Mouse (Mus musculus): ENCODE measurements around the gene Mycbp. TPM values are rescaled to one million over a fixed set of nuclear protein-coding genes. Genes with fewer than 3 reads are reported as not detected.

The Mycbp gene
- total and polyA plus RNA-seq, 3 experiments: 54.2 to 86.6 TPM; not detected in 1

- Histone ChIP-seq H3K9me3 (replicated peaks; ENCODE audit: insufficient read depth, low read length) (no peaks in the 10 kb centered on the region), H3K27me3 (ENCODE audit: control insufficient read depth in 1 of 2, insufficient read depth in 2 of 2, low read length in 2 of 2) (peaks cover 0 to 3% of the 10 kb centered on the region in 2 experiments; a peak in 2 of 4 replicates), H3K36me3 (ENCODE audit: control insufficient read depth in 1 of 2, insufficient read depth in 2 of 2, low read length in 2 of 2) (peaks cover 0 to 3% of the 10 kb centered on the region in 2 experiments; a peak in 1 of 4 replicates), H3K4me1 (ENCODE audit: control insufficient read depth in 1 of 2, insufficient read depth in 2 of 2, low read length in 2 of 2) (peaks cover 0 to 4% of the 10 kb centered on the region in 2 experiments; a peak in 1 of 4 replicates), H3K79me2 (ENCODE audit: control insufficient read depth, insufficient read depth, low read length, poor library complexity) (no peaks in the 10 kb centered on the region), H3K27ac (ENCODE audit: control insufficient read depth, low read depth, low read length) (no peak overlapping the region), H3K4me3 (ENCODE audit: control insufficient read depth in 1 of 2, insufficient read depth in 1 of 2, low read depth in 2 of 2, low read length in 2 of 2) (no peak overlapping the region), H3K9ac (ENCODE audit: control insufficient read depth, low read depth, low read length, poor library complexity, severe bottlenecking) (no peak overlapping the region)
- DNase-seq (ENCODE audit: low read depth, low spot score): no peak
- TF ChIP-seq TBP (IDR thresholded peaks at IDR 0.05; ENCODE audit: low read depth, low read length): no peak
These were observed 53.3 kb downstream of the Mycbp start for GRCm38 (mm10) chr4:123957891-123958290.

GRCm38 (mm10) chr4:123960955-123961354, 56.3 kb downstream of the Mycbp start:
- H3K4me3 ChIP-seq (ENCODE audit: control insufficient read depth in 1 of 2, insufficient read depth in 1 of 2, low read depth in 2 of 2, low read length in 2 of 2): peak overlapping the region in 1 of 2 experiments; percentile 31; a peak in 1 of 4 replicates
- peaks cover 0 to 4% of the 10 kb centered on the region in 2 experiments; a peak in 1 of 4 replicates for H3K4me1 ChIP-seq (ENCODE audit: control insufficient read depth in 1 of 2, insufficient read depth in 2 of 2, low read length in 2 of 2)
- no peaks in the 10 kb centered on the region for H3K79me2 ChIP-seq (ENCODE audit: control insufficient read depth, insufficient read depth, low read length, poor library complexity)
- H3K9me3 ChIP-seq (replicated peaks; ENCODE audit: insufficient read depth, low read length): no peaks in the 10 kb centered on the region
- H3K9ac ChIP-seq (ENCODE audit: control insufficient read depth, low read depth, low read length, poor library complexity, severe bottlenecking): no peak overlapping the region
- H3K27ac ChIP-seq (ENCODE audit: control insufficient read depth, low read depth, low read length): no peak overlapping the region
- DNase-seq (ENCODE audit: low read depth, low spot score): peak; percentile 22
- peaks cover 0 to 3% of the 10 kb centered on the region in 2 experiments; a peak in 1 of 4 replicates for H3K36me3 ChIP-seq (ENCODE audit: control insufficient read depth in 1 of 2, insufficient read depth in 2 of 2, low read length in 2 of 2)
- TF ChIP-seq ZNF384 (IDR thresholded peaks at IDR 0.05; ENCODE audit: low read depth, low read length): no peak
- no peak for TF ChIP-seq KAT2A (conservative IDR thresholded peaks at IDR 0.05; ENCODE audit: low read depth, low read length)
- TF ChIP-seq CHD2 (IDR thresholded peaks at IDR 0.05; ENCODE audit: low read length): no peak
- TF ChIP-seq POLR2AphosphoS2 (IDR thresholded peaks at IDR 0.05; ENCODE audit: low read length): no peak
- TF ChIP-seq MAZ (IDR thresholded peaks at IDR 0.05; ENCODE audit: low read depth, low read length): no peak
- no peak for TF ChIP-seq MXI1 (IDR thresholded peaks at IDR 0.05; ENCODE audit: low read depth, low read length)
- no peak for TF ChIP-seq RCOR1 (IDR thresholded peaks at IDR 0.05; ENCODE audit: low read depth, low read length)
- no peak for TF ChIP-seq TCF12 (IDR thresholded peaks at IDR 0.05; ENCODE audit: low read depth, low read length)
- TF ChIP-seq ZC3H11A (IDR thresholded peaks at IDR 0.05; ENCODE audit: low read depth, low read length): no peak
- TF ChIP-seq GATA1 (IDR thresholded peaks at IDR 0.05; ENCODE audit: low read depth, low read length): no peak
- TF ChIP-seq EP300 (IDR thresholded peaks at IDR 0.05; ENCODE audit: low read depth in 1 of 2, low read length in 2 of 2): no peak
- no peak for TF ChIP-seq ETS1 (IDR thresholded peaks at IDR 0.05; ENCODE audit: low read depth, low read length)
- no peak for TF ChIP-seq ELF1 (IDR thresholded peaks at IDR 0.05; ENCODE audit: low read depth, low read length)
- no peak for TF ChIP-seq ZKSCAN1 (IDR thresholded peaks at IDR 0.05; ENCODE audit: low read depth, low read length)
- no peak for TF ChIP-seq USF1 (IDR thresholded peaks at IDR 0.05; ENCODE audit: low read depth, low read length)
- TF ChIP-seq E2F4 (IDR thresholded peaks at IDR 0.05; ENCODE audit: borderline replicate concordance, low read depth, low read length): no peak
- no peak for TF ChIP-seq MEF2A (IDR thresholded peaks at IDR 0.05; ENCODE audit: extremely low read depth, insufficient replicate concordance, low read depth, low read length, poor library complexity, severe bottlenecking)
- TF ChIP-seq NELFE (IDR thresholded peaks at IDR 0.05; ENCODE audit: low read depth, low read length): no peak
- TF ChIP-seq SIN3A (IDR thresholded peaks at IDR 0.05; ENCODE audit: low read length): no peak
- no peak for TF ChIP-seq POLR2AphosphoS5 (IDR thresholded peaks at IDR 0.05; ENCODE audit: borderline replicate concordance, low read depth, low read length)
- peaks cover 3% of the 10 kb centered on the region in 2 experiments; a peak in 2 of 4 replicates for H3K27me3 ChIP-seq (ENCODE audit: control insufficient read depth in 1 of 2, insufficient read depth in 2 of 2, low read length in 2 of 2)

Other genes starting within 250 kb of the Mycbp start
- gene Macf1, start 220.5 kb upstream of the Mycbp start, total RNA-seq (2012; rRNA removed): 60.8 and 64.6 TPM in 2 replicates
- gene Macf1, start 220.5 kb upstream of the Mycbp start, polyA plus RNA-seq (2012; ENCODE audit: insufficient read depth in 1 of 2, insufficient read length in 2 of 2, low read depth in 1 of 2, low replicate concordance in 2 of 2, missing spikeins in 1 of 2): 10 to 100 TPM; 18.5 to 71.4 TPM
- 230 and 252 TPM in 2 replicates for gene Ndufs5, start 186.6 kb upstream of the Mycbp start, total RNA-seq (2012; rRNA removed)
- 100 to 1,000 TPM in 1 of 2 experiments, not detected in 1; 155 TPM for gene Ndufs5, start 186.6 kb upstream of the Mycbp start, polyA plus RNA-seq (2012; ENCODE audit: insufficient read depth in 1 of 2, insufficient read length in 2 of 2, low read depth in 1 of 2, low replicate concordance in 2 of 2, missing spikeins in 1 of 2)
- 52.9 and 53.3 TPM in 2 replicates for gene Akirin1, start 154.5 kb upstream of the Mycbp start, total RNA-seq (2012; rRNA removed)
- 10 to 100 TPM in 1 of 2 experiments, not detected in 1; 46.3 TPM for gene Akirin1, start 154.5 kb upstream of the Mycbp start, polyA plus RNA-seq (2012; ENCODE audit: insufficient read depth in 1 of 2, insufficient read length in 2 of 2, low read depth in 1 of 2, low replicate concordance in 2 of 2, missing spikeins in 1 of 2)
- gene Rhbdl2, start 117.0 kb upstream of the Mycbp start, total RNA-seq (2012; rRNA removed): not detected in 2 replicates
- not detected for gene Rhbdl2, start 117.0 kb upstream of the Mycbp start, polyA plus RNA-seq (2012; ENCODE audit: insufficient read depth in 1 of 2, insufficient read length in 2 of 2, low read depth in 1 of 2, low replicate concordance in 2 of 2, missing spikeins in 1 of 2)
- not detected in 2 replicates for gene 4933427I04Rik, start 45.2 kb upstream of the Mycbp start, total RNA-seq (2012; rRNA removed)
- not detected for gene 4933427I04Rik, start 45.2 kb upstream of the Mycbp start, polyA plus RNA-seq (2012; ENCODE audit: insufficient read depth in 1 of 2, insufficient read length in 2 of 2, low read depth in 1 of 2, low replicate concordance in 2 of 2, missing spikeins in 1 of 2)
- gene Rragc, start 12.6 kb downstream of the Mycbp start, total RNA-seq (2012; rRNA removed): 19.5 and 21.0 TPM in 2 replicates
- gene Rragc, start 12.6 kb downstream of the Mycbp start, polyA plus RNA-seq (2012; ENCODE audit: insufficient read depth in 1 of 2, insufficient read length in 2 of 2, low read depth in 1 of 2, low replicate concordance in 2 of 2, missing spikeins in 1 of 2): 10 to 100 TPM in 1 of 2 experiments, not detected in 1; 36.6 TPM
- gene 4930535I16Rik, start 13.2 kb downstream of the Mycbp start, total RNA-seq (2012; rRNA removed): 1.3 and 2.1 TPM in 2 replicates
- gene 4930535I16Rik, start 13.2 kb downstream of the Mycbp start, polyA plus RNA-seq (2012; ENCODE audit: insufficient read depth in 1 of 2, insufficient read length in 2 of 2, low read depth in 1 of 2, low replicate concordance in 2 of 2, missing spikeins in 1 of 2): not detected